Mouse (Mus musculus) embryonic fibroblast, embryonic 13.5 days (primary cell): ENCODE results near the gene Egf. TPM values are rescaled to one million over a fixed set of nuclear protein-coding genes. Genes with fewer than 3 reads are reported as not detected.

Source experiments
- H3K27ac ChIP-seq: 2 replicates; pipeline ENCODE4 v1.5.1; 2012; ENCODE audit warnings: low read length, control low read depth, inconsistent platforms; ENCODE audit not compliant: insufficient read depth
- H3K4me1 ChIP-seq: 2 replicates; pipeline ENCODE4 v1.6.1; 2011; ENCODE audit warnings: low read length; ENCODE audit not compliant: control insufficient read depth, insufficient read depth
- H3K4me3 ChIP-seq: 2 replicates; pipeline ENCODE4 v1.5.1; 2011; ENCODE audit warnings: mild to moderate bottlenecking, control low read depth, low read length; ENCODE audit not compliant: insufficient read depth
- CTCF ChIP-seq: IDR thresholded peaks from 2 replicates; pipeline ENCODE4 v1.5.1; 2011; ENCODE audit warnings: mild to moderate bottlenecking, control low read depth, low read length, moderate library complexity, borderline replicate concordance; ENCODE audit not compliant: insufficient read depth
- POLR2A ChIP-seq: IDR thresholded peaks from 2 replicates; pipeline ENCODE4 v1.6.1; 2011; ENCODE audit warnings: low read depth, mild to moderate bottlenecking, control low read depth, low read length, moderate library complexity
- polyA plus RNA-seq: library from polyadenylated mRNA; stranded (reverse); fragments of >200 nt; gene quantifications from 2 replicates; pipeline ENCODE4 v1.2.4, GENCODE M21; 2011; ENCODE audit warnings: low read depth; ENCODE audit not compliant: missing spikeins, insufficient read length

Gene Egf
- polyA plus RNA-seq, 1 experiment, result 1.3 TPM

DNA sequence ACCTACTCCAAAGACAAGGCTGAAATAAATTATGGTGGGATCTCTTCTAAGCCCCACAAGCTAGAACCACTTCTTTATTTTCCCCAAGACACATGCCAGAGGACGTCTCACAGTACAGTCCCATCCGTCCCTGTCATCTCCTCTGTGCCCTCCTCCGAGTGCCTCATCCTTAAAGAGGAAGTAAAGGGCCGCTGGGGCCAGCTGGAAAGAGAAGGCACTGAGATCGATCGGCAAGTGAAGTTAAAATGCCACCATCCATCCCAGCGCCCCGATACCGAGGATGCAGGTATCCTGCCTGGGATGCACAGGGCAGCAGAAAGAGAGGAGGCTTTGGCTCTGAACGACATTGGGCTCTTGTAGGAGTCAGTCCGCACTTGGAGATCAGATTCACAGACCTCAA, 97.3 kb downstream of the Egf start:
- TF ChIP-seq CTCF, result no peak
- no peak for TF ChIP-seq POLR2A
- no peaks in the 10 kb centered on the region for H3K4me1 ChIP-seq
- no peak overlapping the region for H3K4me3 ChIP-seq
- no peak overlapping the region for H3K27ac ChIP-seq

- TF ChIP-seq POLR2A, result no peak
- H3K4me3 ChIP-seq, result no peak overlapping the region
- no peak overlapping the region for H3K27ac ChIP-seq
- no peaks in the 10 kb centered on the region for H3K4me1 ChIP-seq
Observed at GRCm38 (mm10) chr3:129657222-129657621, 97.9 kb downstream of the Egf start.

DNA sequence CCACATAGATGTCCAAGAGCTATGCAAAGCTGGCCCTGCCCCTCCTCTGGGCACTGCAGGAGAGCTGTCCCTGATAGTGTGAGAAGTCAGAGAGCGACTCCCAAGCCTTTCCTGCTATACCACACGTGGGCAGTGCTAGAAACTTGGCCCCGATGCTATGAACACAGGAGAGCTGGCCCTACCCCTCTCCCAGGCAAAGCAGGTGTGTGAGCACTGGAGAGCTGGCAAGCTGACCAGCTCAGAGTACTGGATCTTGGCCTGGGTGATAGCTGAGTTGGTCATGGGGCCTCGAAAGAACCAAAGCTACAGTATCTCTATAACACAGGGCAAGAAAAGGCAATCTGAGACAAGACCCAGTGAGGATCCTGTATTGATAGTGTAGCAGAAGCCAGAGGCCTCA, 98.6 kb downstream of the Egf start:
- no peak overlapping the region for H3K27ac ChIP-seq
- no peak for TF ChIP-seq POLR2A
- no peak for TF ChIP-seq CTCF
- H3K4me3 ChIP-seq, result no peak overlapping the region
- H3K4me1 ChIP-seq, result no peaks in the 10 kb centered on the region

- no peak for TF ChIP-seq CTCF
- no peak for TF ChIP-seq POLR2A
Observed at GRCm38 (mm10) chr3:129652476-129652875, 102.6 kb downstream of the Egf start.

DNA sequence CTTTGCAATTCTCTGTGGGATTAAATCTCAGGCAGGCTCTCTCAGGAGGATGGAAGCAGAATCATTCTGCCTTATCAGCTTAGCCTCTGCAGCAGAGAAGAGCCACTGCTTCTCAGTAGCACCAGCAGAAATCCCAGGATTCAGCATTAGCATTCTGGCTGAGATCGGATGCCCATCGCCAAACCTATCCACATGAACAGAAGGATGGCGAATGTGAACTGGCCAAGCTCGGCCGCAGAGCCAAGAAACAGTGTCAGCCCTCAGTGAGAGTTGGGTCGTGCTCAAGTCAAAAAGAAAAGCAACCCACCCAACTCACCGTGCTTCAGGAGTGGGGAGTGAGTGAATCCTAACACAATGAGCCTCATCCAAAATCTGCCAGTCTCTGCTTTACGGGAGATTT, 103.4 kb downstream of the Egf start:
- Histone ChIP-seq H3K27ac (no peak overlapping the region), H3K4me1 (peaks cover 12% of the 10 kb centered on the region), H3K4me3 (no peak overlapping the region)
- TF ChIP-seq POLR2A (no peak), CTCF (no peak)

More at GRCm38 (mm10) chr3:129652476-129652875, 102.6 kb downstream of the Egf start:
- Histone ChIP-seq H3K27ac (no peak overlapping the region), H3K4me1 (peaks cover 10% of the 10 kb centered on the region), H3K4me3 (no peak overlapping the region)

- no peak overlapping the region for H3K4me3 ChIP-seq
- H3K4me1 ChIP-seq, result peaks cover 18% of the 10 kb centered on the region
- TF ChIP-seq CTCF (no peak), POLR2A (no peak)
- no peak overlapping the region for H3K27ac ChIP-seq
Observed at GRCm38 (mm10) chr3:129650931-129651330, 104.2 kb downstream of the Egf start.

DNA sequence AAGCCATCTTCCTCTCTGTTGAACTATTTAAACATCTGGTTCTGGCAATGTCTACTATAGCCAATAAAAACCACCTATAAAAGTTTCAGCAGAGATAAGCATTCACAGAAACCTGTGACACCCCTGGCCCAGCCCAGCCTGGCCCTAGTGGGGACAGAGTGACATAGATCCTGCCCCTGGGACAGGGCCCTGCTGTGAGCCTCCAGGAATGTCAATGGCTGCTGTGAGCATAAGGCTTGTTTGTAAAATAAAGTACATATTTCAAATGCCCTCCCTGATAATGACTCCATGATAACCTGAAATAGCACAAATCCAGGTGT, 104.9 kb downstream of the Egf start:
- Histone ChIP-seq H3K4me3 (no peak overlapping the region), H3K27ac (no peak overlapping the region), H3K4me1 (peaks cover 24% of the 10 kb centered on the region)
- no peak for TF ChIP-seq POLR2A
- no peak for TF ChIP-seq CTCF

- peaks cover 24% of the 10 kb centered on the region for H3K4me1 ChIP-seq
- H3K4me3 ChIP-seq, result no peak overlapping the region
- no peak for TF ChIP-seq CTCF
- TF ChIP-seq POLR2A, result no peak
- H3K27ac ChIP-seq, result no peak overlapping the region
Observed at GRCm38 (mm10) chr3:129649586-129650292, 105.4 kb downstream of the Egf start.

DNA sequence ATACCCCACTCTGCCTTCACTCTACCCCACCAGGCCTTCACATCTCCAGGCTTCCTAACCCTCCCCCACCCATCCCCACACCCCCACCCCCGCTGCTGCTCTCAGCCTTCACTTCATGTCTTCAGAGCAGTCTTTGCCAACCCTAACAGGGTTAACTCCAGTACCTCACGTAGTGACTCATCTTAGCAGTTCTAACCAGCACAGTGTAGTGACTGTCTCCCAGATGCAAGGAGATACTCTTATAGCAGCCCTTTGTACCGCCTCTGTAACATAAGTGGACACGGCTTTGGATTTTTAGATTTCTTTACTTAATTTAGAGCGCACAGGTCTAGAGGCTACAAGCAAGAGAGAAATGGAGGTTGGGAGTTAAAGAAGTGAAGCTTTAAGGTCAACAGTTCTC, 106.5 kb downstream of the Egf start:
- no peak overlapping the region for H3K27ac ChIP-seq
- H3K4me1 ChIP-seq, result peaks cover 24% of the 10 kb centered on the region
- TF ChIP-seq POLR2A (no peak), CTCF (no peak)
- no peak overlapping the region for H3K4me3 ChIP-seq

DNA sequence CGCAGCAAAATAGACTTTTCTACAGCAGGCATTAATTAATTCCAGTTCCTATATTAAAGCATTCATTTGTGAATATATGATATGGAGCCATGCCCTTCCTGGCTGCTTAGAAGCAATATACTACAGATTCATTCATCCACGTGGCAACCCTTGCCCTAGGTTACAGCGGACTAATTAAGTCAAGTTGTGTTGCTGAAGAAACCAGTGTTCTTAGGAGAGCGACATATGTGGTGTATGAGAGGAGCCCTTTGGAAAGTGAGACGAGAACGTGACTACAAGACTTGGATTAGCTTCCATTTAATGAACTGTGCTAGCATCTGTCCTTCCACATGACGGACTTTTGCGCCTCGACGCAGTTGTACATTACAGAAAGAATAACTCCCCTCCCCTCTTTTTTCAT, 107.8 kb downstream of the Egf start:
- TF ChIP-seq CTCF (no peak), POLR2A (no peak)
- Histone ChIP-seq H3K4me1 (peaks cover 24% of the 10 kb centered on the region), H3K27ac (no peak overlapping the region), H3K4me3 (no peak overlapping the region)

- H3K4me1 ChIP-seq, result peaks cover 24% of the 10 kb centered on the region
- TF ChIP-seq CTCF, result no peak
Observed at GRCm38 (mm10) chr3:129646781-129647180, 108.3 kb downstream of the Egf start.

More at GRCm38 (mm10) chr3:129646781-129647180, 108.3 kb downstream of the Egf start:
- H3K4me3 ChIP-seq, result no peak overlapping the region
- no peak overlapping the region for H3K27ac ChIP-seq
